Mouse (Mus musculus) Patski (cell line): ENCODE measurements at regions not wholly inside any gene's neighbourhood (a gene's known extent, or its start where the extent isn't known, plus 50 kb on each side); places are given as distances from the start of the nearest gene placed in this dataset.

ENCODE experiments used
- ATAC-seq: fragments of 100-300 bp; one replicate; pipeline ENCODE4 v1.8.0; 2021
- CTCF ChIA-PET: fragments of 350-600 bp; sonication (Branson Sonifier 250); formaldehyde crosslinking; loops from one replicate; lab custom pipeline; 2022; ENCODE audit warnings: inconsistent platforms; lab: Charles Lee
- POLR2A ChIA-PET: fragments of 350-600 bp; sonication (Branson Sonifier 250); formaldehyde crosslinking; loops from one replicate; lab custom pipeline; 2022; ENCODE audit warnings: antibody characterized with exemption, inconsistent platforms; lab: Charles Lee
- DNase-seq: peaks from one replicate; pipeline ENCODE4 v3.0.0-alpha.2; 2011; ENCODE audit warnings: low read depth, low spot score
- H3K27me3 ChIP-seq: fragments of 371-371 bp; one replicate; pipeline ENCODE4 v1.5.1; 2021
- CTCF ChIP-seq: fragments of 100-300 bp; IDR thresholded peaks from one replicate; pipeline ENCODE4 v1.5.1; 2021
- in situ Hi-C: fragments of 300-500 bp; cut with MboI; formaldehyde crosslinking; loops from 3 replicates; pipeline ENCODE4 v1.11.1; 2018; ENCODE audit warnings: low pct_unique_long_range_greater_than_20kb, mixed read lengths

- TF ChIP-seq CTCF: no peak
- ATAC-seq (no peak), DNase-seq (no peak)
- in situ Hi-C loops: no loop called here
- ChIA-PET POLR2A (interaction anchor here (0.6 to 1.0 kb wide), 3 partner anchors 10 to 48 kb away, joined by 3 to 4 read pairs (median 3); no protein-coding TSS in a partner anchor), CTCF (interaction anchor here (0.6 kb wide), 1 partner anchor 108 kb away, joined by 4 read pairs; no protein-coding TSS in a partner anchor)
- no peaks in the 10 kb centered on the region for H3K27me3 ChIP-seq
Observed at GRCm38 (mm10) chr11:44167724-44168500, 232.0 kb upstream of the Il12b start.

GRCm38 (mm10) chr11:44172478-44172877 is 227.4 kb upstream of the Il12b start:
- ATAC-seq (no peak), DNase-seq (no peak)
- POLR2A ChIA-PET: no interaction called here
- no peak for TF ChIP-seq CTCF
- in situ Hi-C loops: no loop called here
- CTCF ChIA-PET: no interaction called here
- no peaks in the 10 kb centered on the region for H3K27me3 ChIP-seq

DNA sequence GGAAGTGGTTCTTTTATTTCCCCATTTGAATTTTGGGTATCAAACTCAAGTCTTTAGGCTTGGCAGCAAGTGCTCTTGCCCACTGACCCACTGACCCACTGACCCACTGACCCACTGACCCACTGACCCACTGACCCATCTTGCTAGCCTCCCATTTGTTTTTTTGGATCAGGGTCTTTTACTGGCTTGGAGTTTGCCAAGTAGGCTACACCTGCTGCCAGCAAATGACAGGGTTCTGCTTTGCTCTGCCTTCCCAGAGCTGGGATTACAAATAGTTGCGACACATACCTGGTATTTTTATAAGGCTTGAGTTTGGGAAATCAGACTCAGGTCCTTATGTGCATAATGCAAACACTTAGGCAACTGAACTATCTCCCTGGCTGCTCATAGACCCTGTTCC is 226.7 kb upstream of the Il12b start:
- TF ChIP-seq CTCF: no peak
- POLR2A ChIA-PET: no interaction called here
- DNase-seq (no peak), ATAC-seq (no peak)
- in situ Hi-C loops: no loop called here
- CTCF ChIA-PET: interaction anchor here (1.1 to 1.2 kb wide), 2 partner anchors 9 to 11 kb away, joined by 3 read pairs; no protein-coding TSS in a partner anchor
- no peaks in the 10 kb centered on the region for H3K27me3 ChIP-seq

DNA sequence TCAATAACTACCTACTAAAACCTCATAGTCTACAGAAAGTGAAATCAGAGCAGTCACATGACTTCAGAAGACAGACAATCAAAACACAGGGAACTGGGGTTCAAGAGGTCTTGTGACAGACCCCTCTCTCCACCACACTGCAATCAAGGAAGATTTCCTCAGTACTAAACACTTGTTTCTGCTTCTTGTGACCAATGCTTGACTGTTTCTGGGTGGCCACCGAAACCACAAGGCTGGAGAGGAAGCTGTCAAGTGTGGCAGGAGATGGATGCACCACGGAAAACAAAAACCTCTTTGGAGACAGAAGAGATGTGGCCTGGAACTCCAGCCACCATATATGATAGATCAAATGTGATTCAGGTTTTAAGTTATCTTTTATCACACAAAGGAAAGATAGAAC is 225.3 kb upstream of the Il12b start:
- in situ Hi-C loops: no loop called here
- no peak for ATAC-seq

GRCm38 (mm10) chr11:44179711-44180110 is 220.2 kb upstream of the Il12b start:
- no peak for TF ChIP-seq CTCF
- ATAC-seq: no peak
- no peak for DNase-seq
- ChIA-PET POLR2A (no interaction called here), CTCF (interaction anchor here (0.8 to 1.0 kb wide), 2 partner anchors 15 to 19 kb away, joined by 3 read pairs; no protein-coding TSS in a partner anchor)
- in situ Hi-C loops: no loop called here
- H3K27me3 ChIP-seq: no peaks in the 10 kb centered on the region

More for the DNA sequence above, 225.3 kb upstream of the Il12b start:
- no peak for DNase-seq
- H3K27me3 ChIP-seq: no peaks in the 10 kb centered on the region
- no peak for TF ChIP-seq CTCF
- ChIA-PET CTCF (interaction anchor here (1.1 to 1.2 kb wide), 2 partner anchors 10 to 12 kb away, joined by 3 read pairs; no protein-coding TSS in a partner anchor), POLR2A (no interaction called here)

- in situ Hi-C loops: no loop called here
- CTCF ChIA-PET: interaction anchor here (0.9 to 1.2 kb wide), 3 partner anchors 10 to 417 kb away, joined by 3 to 4 read pairs (median 3); no protein-coding TSS in a partner anchor
Observed at GRCm38 (mm10) chr11:44183823-44184222, 216.0 kb upstream of the Il12b start.

DNA sequence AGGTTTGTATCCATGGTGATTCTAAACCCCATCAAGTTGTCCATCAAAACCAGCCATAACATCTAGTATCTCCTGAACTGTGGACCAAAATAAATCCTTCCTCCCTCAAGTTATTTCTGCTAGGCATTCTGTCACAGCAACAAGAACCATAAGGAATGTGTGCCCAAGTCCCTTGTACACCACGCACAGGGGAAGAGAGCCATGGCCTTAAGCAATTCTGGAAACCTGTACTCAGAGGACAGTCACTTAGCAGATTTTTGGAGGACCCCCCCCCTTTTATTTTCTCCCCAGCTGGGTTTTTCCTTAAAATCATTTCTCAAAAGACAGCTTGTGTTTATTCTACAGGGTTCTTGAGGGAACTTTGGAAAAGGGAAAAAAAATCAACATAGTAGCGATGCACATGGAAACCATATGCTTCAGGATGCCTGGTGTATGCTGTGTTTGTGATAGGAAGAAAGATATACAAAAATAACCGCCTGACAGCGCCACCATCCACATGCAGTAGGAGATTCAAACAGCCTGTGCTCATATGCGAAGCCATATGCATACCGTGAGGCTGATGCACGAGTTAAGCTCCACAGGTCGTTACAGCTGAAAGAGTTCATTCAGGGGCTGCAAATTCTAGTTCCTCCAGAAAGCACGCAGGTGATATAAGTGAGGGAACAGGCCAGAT is 214.5 kb upstream of the Il12b start:
- no peaks in the 10 kb centered on the region for H3K27me3 ChIP-seq
- ATAC-seq (no peak), DNase-seq (no peak)
- CTCF ChIA-PET: no interaction called here
- in situ Hi-C loops: no loop called here
- no peak for TF ChIP-seq CTCF
- POLR2A ChIA-PET: no interaction called here

More at GRCm38 (mm10) chr11:44183823-44184222, 216.0 kb upstream of the Il12b start:
- H3K27me3 ChIP-seq: no peaks in the 10 kb centered on the region
- TF ChIP-seq CTCF: no peak
- DNase-seq (no peak), ATAC-seq (no peak)
- POLR2A ChIA-PET: interaction anchor here (0.5 kb wide), 1 partner anchor 9 kb away, joined by 3 read pairs; no protein-coding TSS in a partner anchor

- in situ Hi-C loops: no loop called here
Observed at GRCm38 (mm10) chr11:44188202-44188601, 211.7 kb upstream of the Il12b start.

DNA sequence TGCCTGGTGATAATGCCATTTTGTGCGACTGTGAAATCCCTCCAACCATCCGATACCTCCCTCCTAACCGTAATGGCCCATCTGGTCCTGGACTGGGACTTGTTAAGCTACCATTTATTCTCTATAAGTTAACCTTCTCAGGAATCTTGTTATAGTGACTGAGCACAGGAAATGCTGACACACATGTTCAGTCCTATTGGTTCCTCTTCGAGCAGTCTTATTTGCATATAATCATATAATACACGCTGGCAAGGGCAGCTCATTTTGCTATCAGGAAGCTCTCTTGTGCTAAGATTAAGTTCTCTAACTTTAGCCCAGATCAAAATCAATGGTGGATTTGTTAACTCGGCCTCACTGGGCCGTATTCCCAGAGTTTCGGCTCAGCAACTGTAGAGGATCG is 206.1 kb upstream of the Il12b start:
- TF ChIP-seq CTCF: no peak
- ChIA-PET POLR2A (no interaction called here), CTCF (interaction anchor here (0.9 to 1.7 kb wide), 2 partner anchors 9 to 13 kb away, joined by 3 to 4 read pairs; no protein-coding TSS in a partner anchor)
- in situ Hi-C loops: no loop called here
- ATAC-seq: no peak
- DNase-seq: no peak
- no peaks in the 10 kb centered on the region for H3K27me3 ChIP-seq

More at GRCm38 (mm10) chr11:44188202-44188601, 211.7 kb upstream of the Il12b start:
- CTCF ChIA-PET: no interaction called here
- TF ChIP-seq CTCF: no peak
- DNase-seq (no peak), ATAC-seq (no peak)
- POLR2A ChIA-PET: no interaction called here
- H3K27me3 ChIP-seq: no peaks in the 10 kb centered on the region

- POLR2A ChIA-PET: interaction anchor here (1.0 kb wide), 1 partner anchor 45 kb away, joined by 3 read pairs; no protein-coding TSS in a partner anchor
- no peak for TF ChIP-seq CTCF
- DNase-seq (no peak), ATAC-seq (peak; percentile 57)
- CTCF ChIA-PET: no interaction called here
- in situ Hi-C loops: no loop called here
- H3K27me3 ChIP-seq: no peaks in the 10 kb centered on the region
Observed at GRCm38 (mm10) chr11:44202716-44203115, 197.1 kb upstream of the Il12b start.
